In the genomic region with DNA sequence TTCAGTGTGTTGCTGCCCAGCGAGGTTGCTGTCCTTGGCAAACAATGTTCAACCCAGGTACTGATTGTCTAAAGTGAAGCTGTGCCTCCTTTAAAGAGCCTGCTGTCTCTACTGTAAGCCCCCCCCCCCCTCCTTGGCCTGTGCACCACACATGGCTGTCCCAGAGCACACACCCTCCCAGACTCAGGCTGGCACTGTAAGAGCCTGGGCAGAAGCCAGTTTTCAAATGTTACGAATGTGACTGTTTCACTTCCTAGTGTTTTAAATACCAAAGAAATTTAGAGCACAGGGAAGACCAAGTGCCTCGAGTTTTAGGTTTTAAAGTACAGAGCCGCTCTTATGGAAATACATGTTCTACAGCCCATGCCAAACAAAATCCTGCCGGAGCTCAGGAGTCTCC, we compare ENCODE assay signal across 14 mouse cellular contexts.
DNase-seq lines count a peak whose midpoint lies in the region; ATAC-seq and TF ChIP-seq lines count a peak whose summit lies in the region.
"Had no signal": no experiment of that assay in that cellular context is flagged by ENCODE, and none has a peak within 500 bp of the region (broad histone marks: within the 10 kb centered on the region; RNA-seq: fewer than 3 reads in every experiment).

No protein-coding gene starts in this region.

- TF ChIP-seq EP300 in lung, postnatal 0 days (IDR thresholded peaks at IDR 0.05) = no peak

- no peak overlapping the region for H3K4me2 ChIP-seq in forebrain, postnatal 0 days (ENCODE audit: low read depth)
- H3K4me2 ChIP-seq in forebrain, embryonic 13.5 days = no peak overlapping the region
- H3K4me2 ChIP-seq in lung, postnatal 0 days (replicated peaks; ENCODE audit: low read depth, low read length) = no peak overlapping the region
- no peak overlapping the region for H3K4me2 ChIP-seq in kidney, embryonic 15.5 days
- H3K4me2 ChIP-seq: liver, embryonic 12.5 days had no signal

- no peak overlapping the region for H3K4me3 ChIP-seq in forebrain, postnatal 0 days (ENCODE audit: low read depth, low read length)
- H3K4me3 ChIP-seq in forebrain, embryonic 13.5 days = no peak overlapping the region
- no peak overlapping the region for H3K4me3 ChIP-seq in lung, postnatal 0 days (ENCODE audit: low read depth, low read length)
- no peak overlapping the region for H3K4me3 ChIP-seq in kidney, embryonic 15.5 days (replicated peaks)
- H3K4me3 ChIP-seq: erythroblast, embryonic 14.5 days; liver, embryonic 12.5 days had no signal

- TF ChIP-seq CTCF in forebrain, postnatal 0 days (IDR thresholded peaks at IDR 0.05; ENCODE audit: low read depth) = no peak
- TF ChIP-seq CTCF in lung, postnatal 0 days (IDR thresholded peaks at IDR 0.05) = no peak

- H3K4me1 ChIP-seq in forebrain, postnatal 0 days (ENCODE audit: insufficient read depth) = peaks cover 7% of the 10 kb centered on the region
- H3K4me1 ChIP-seq in forebrain, embryonic 13.5 days = peaks cover 45% of the 10 kb centered on the region
- H3K4me1 ChIP-seq in lung, postnatal 0 days (ENCODE audit: insufficient read depth, low read depth, low read length) = peaks cover 16% of the 10 kb centered on the region
- H3K4me1 ChIP-seq in kidney, embryonic 15.5 days = peaks cover 37% of the 10 kb centered on the region

- no peak for ATAC-seq in forebrain, postnatal 0 days
- ATAC-seq in forebrain, embryonic 13.5 days = no peak
- peak; percentile 54 for ATAC-seq in lung, postnatal 0 days
- no peak for ATAC-seq in kidney, embryonic 15.5 days (replicated peaks; ENCODE audit: low FRiP score)
- ATAC-seq: liver, embryonic 12.5 days; midbrain, embryonic 16.5 days had no signal

- no peaks in the 10 kb centered on the region for H3K36me3 ChIP-seq in forebrain, postnatal 0 days (ENCODE audit: insufficient read depth)
- H3K36me3 ChIP-seq in forebrain, embryonic 13.5 days (ENCODE audit: poor library complexity, severe bottlenecking) = no peaks in the 10 kb centered on the region
- H3K36me3 ChIP-seq in lung, postnatal 0 days (ENCODE audit: insufficient read depth, low read length) = no peaks in the 10 kb centered on the region
- no peaks in the 10 kb centered on the region for H3K36me3 ChIP-seq in kidney, embryonic 15.5 days
- H3K36me3 ChIP-seq: liver, embryonic 12.5 days had no signal

- WGBS in forebrain, postnatal 0 days = 63% methylated on average over 5 of the region's 5 CpGs
- 84% methylated on average over 5 of the region's 5 CpGs for WGBS in forebrain, embryonic 13.5 days
- WGBS in lung, postnatal 0 days = 46% methylated on average over 5 of the region's 5 CpGs
- 76% methylated on average over 5 of the region's 5 CpGs for WGBS in kidney, embryonic 15.5 days

- H3K9me3 ChIP-seq in forebrain, postnatal 0 days (ENCODE audit: low read length) = no peaks in the 10 kb centered on the region
- H3K9me3 ChIP-seq in forebrain, embryonic 13.5 days (replicated peaks) = no peaks in the 10 kb centered on the region
- H3K9me3 ChIP-seq in lung, postnatal 0 days (ENCODE audit: low read length) = no peaks in the 10 kb centered on the region
- H3K9me3 ChIP-seq in kidney, embryonic 15.5 days (replicated peaks) = no peaks in the 10 kb centered on the region
- H3K9me3 ChIP-seq: liver, embryonic 12.5 days had no signal

- peak; percentile 55 for DNase-seq in forebrain, postnatal 0 days
- peak; percentile 41 for DNase-seq in layer of hippocampus, adult 11-12 months (ENCODE audit: low spot score)
- no peak for DNase-seq in layer of hippocampus, adult 8-10 months (ENCODE audit: low spot score in 2 of 2)
- peak; percentile 47 for DNase-seq in NIH3T3 (ENCODE audit: low read depth)
- peak; percentile 64 for DNase-seq in lung, postnatal 0 days (ENCODE audit: low spot score)
- DNase-seq in kidney, adult 11 months = no peak
- DNase-seq: cerebellum, adult 9-11 months; embryo, embryonic 11 days; thymus, postnatal 36 days had no signal

- no peaks in the 10 kb centered on the region for H3K27me3 ChIP-seq in forebrain, postnatal 0 days (ENCODE audit: insufficient read depth, low read length)
- H3K27me3 ChIP-seq in forebrain, embryonic 13.5 days = peaks cover 3% of the 10 kb centered on the region; the same call in 1 of the 2 replicates
- no peaks in the 10 kb centered on the region for H3K27me3 ChIP-seq in lung, postnatal 0 days (replicated peaks; ENCODE audit: insufficient read depth, low read length)
- H3K27me3 ChIP-seq in kidney, embryonic 15.5 days = peaks cover 19% of the 10 kb centered on the region
- H3K27me3 ChIP-seq: liver, embryonic 12.5 days had no signal

- no peak overlapping the region for H3K27ac ChIP-seq in forebrain, postnatal 0 days (ENCODE audit: low read depth, low read length)
- H3K27ac ChIP-seq in forebrain, embryonic 13.5 days = no peak overlapping the region
- peak overlapping the region; percentile 26; the same call in 1 of the 2 replicates for H3K27ac ChIP-seq in lung, postnatal 0 days (ENCODE audit: low read length)
- H3K27ac ChIP-seq in kidney, embryonic 15.5 days = no peak overlapping the region
- H3K27ac ChIP-seq: liver, embryonic 12.5 days had no signal

- H3K9ac ChIP-seq in forebrain, postnatal 0 days = no peak overlapping the region
- H3K9ac ChIP-seq in forebrain, embryonic 13.5 days = no peak overlapping the region
- H3K9ac ChIP-seq in lung, postnatal 0 days (replicated peaks; ENCODE audit: low read depth) = no peak overlapping the region
- H3K9ac ChIP-seq in kidney, embryonic 15.5 days = no peak overlapping the region
- H3K9ac ChIP-seq: liver, embryonic 12.5 days had no signal

Comparison
In these comparisons a context has a peak if more than half of its experiments do, and no peak if none do; other contexts are left out.
1. DNase-seq: peak in forebrain, postnatal 0 days (single experiment), layer of hippocampus, adult 11-12 months (single experiment), NIH3T3 (single experiment) and lung, postnatal 0 days (single experiment); none in layer of hippocampus, adult 8-10 months (0 of 2) and kidney, adult 11 months (single experiment).